Mouse (Mus musculus): ENCODE data around the gene Akirin1.
A peak's percentile ranks its signal among the peaks of the same experiment; 100 is the strongest.

- TF ChIP-seq CTCF (IDR thresholded peaks at IDR 0.05; ENCODE audit: borderline replicate concordance, insufficient read depth, low read depth, low read length) (no peak), POLR2A (IDR thresholded peaks at IDR 0.05; ENCODE audit: borderline replicate concordance, insufficient read depth, low read length) (peak; percentile 19; the same call in 1 of the 2 replicates)
Measured at GRCm38 (mm10) chr4:123685046-123685445, 65.1 kb downstream of the Akirin1 start.
